ENCODE assay signal across 18 mouse cellular contexts in genomic region chr3:49738531-49738930, GRCm38 (mm10).
"Had no signal": no experiment of that assay in that cellular context is flagged by ENCODE, and none has a peak within 500 bp of the region (broad histone marks: within the 10 kb centered on the region; RNA-seq: fewer than 3 reads in every experiment).

No protein-coding gene starts in this region.

- H3K4me1 ChIP-seq: intestine, embryonic 15.5 days; limb, embryonic 12.5 days; limb, embryonic 15.5 days; liver, embryonic 13.5 days; neural tube, embryonic 12.5 days; neural tube, embryonic 15.5 days; stomach, embryonic 15.5 days had no signal

- ATAC-seq: hindbrain, embryonic 16.5 days; intestine, embryonic 15.5 days had no signal

- H3K9me3 ChIP-seq: intestine, embryonic 15.5 days; limb, embryonic 12.5 days; limb, embryonic 15.5 days; liver, embryonic 13.5 days; neural tube, embryonic 12.5 days; neural tube, embryonic 15.5 days; stomach, embryonic 15.5 days had no signal

- H3K27ac ChIP-seq: intestine, embryonic 15.5 days; limb, embryonic 12.5 days; limb, embryonic 15.5 days; liver, embryonic 13.5 days; neural tube, embryonic 12.5 days; neural tube, embryonic 15.5 days; stomach, embryonic 15.5 days had no signal

- H3K9ac ChIP-seq: intestine, embryonic 15.5 days; limb, embryonic 12.5 days; limb, embryonic 15.5 days; liver, embryonic 13.5 days; neural tube, embryonic 12.5 days; neural tube, embryonic 15.5 days; stomach, embryonic 15.5 days had no signal

- H3K4me3 ChIP-seq: intestine, embryonic 15.5 days; limb, embryonic 12.5 days; limb, embryonic 15.5 days; liver, embryonic 13.5 days; neural tube, embryonic 12.5 days; neural tube, embryonic 15.5 days; stomach, embryonic 15.5 days had no signal

- H3K27me3 ChIP-seq: intestine, embryonic 15.5 days; limb, embryonic 12.5 days; limb, embryonic 15.5 days; liver, embryonic 13.5 days; neural tube, embryonic 12.5 days; neural tube, embryonic 15.5 days; stomach, embryonic 15.5 days had no signal

- DNase-seq: left cerebral cortex, postnatal 4 days; liver, embryonic 13.5 days; lung, adult 2 months; lung, postnatal 14 days; lung, postnatal 4 days; midbrain, embryonic 14.5 days; right cerebral cortex, adult 18-20 months; right cerebral cortex, postnatal 14 days; right cerebral cortex, postnatal 4 days; thymus, postnatal 25 days had no signal

- H3K36me3 ChIP-seq: intestine, embryonic 15.5 days; liver, embryonic 13.5 days; neural tube, embryonic 15.5 days; stomach, embryonic 15.5 days had no signal

- H3K4me2 ChIP-seq: intestine, embryonic 15.5 days; limb, embryonic 12.5 days; limb, embryonic 15.5 days; liver, embryonic 13.5 days; midbrain, embryonic 11.5 days; neural tube, embryonic 12.5 days; neural tube, embryonic 15.5 days; stomach, embryonic 15.5 days had no signal
